Mouse (Mus musculus) CH12.LX (cell line): ENCODE results near the gene Nol4l. TPM values are rescaled to one million over a fixed set of nuclear protein-coding genes. Genes with fewer than 3 reads are reported as not detected.

Experiments
- DNase-seq: peaks from one replicate; pipeline ENCODE4 v3.0.0-alpha.2; 2013; ENCODE audit errors: extremely low read depth
- H3K27ac ChIP-seq: 2 replicates; pipeline ENCODE4 v1.5.1; 2012; ENCODE audit warnings: low read depth, mild to moderate bottlenecking, control low read depth, moderate library complexity; ENCODE audit not compliant: insufficient read depth
- H3K27me3 ChIP-seq: replicated peaks from 2 replicates; pipeline ENCODE3; 2012; ENCODE audit warnings: inconsistent platforms
- H3K36me3 ChIP-seq, 2 experiments: replicated peaks in 1 of 2; 2 replicates each; pipeline versions ENCODE3 to v1.6.1; 2012; ENCODE audit warnings: inconsistent platforms in 1 of 2, low read length in 1 of 2, mild to moderate bottlenecking in 1 of 2, mixed read lengths in 1 of 2, moderate library complexity in 1 of 2; ENCODE audit not compliant: control insufficient read depth in 1 of 2, insufficient read depth in 1 of 2
- H3K4me1 ChIP-seq, 2 experiments: 2 replicates each; pipeline ENCODE4 v1.6.1; 2012; ENCODE audit warnings: inconsistent platforms in 1 of 2, moderate library complexity in 1 of 2; ENCODE audit not compliant: insufficient read depth in 2 of 2, control insufficient read depth in 1 of 2
- H3K4me2 ChIP-seq: 2 replicates; pipeline ENCODE4 v1.6.1; 2012; ENCODE audit warnings: low read depth, mild to moderate bottlenecking, control low read depth; ENCODE audit not compliant: poor library complexity, insufficient read depth, severe bottlenecking
- H3K4me3 ChIP-seq, 3 experiments: fragments of 150-350 bp in 1 of 3; sonication (generic) in 1 of 3; replicated peaks in 1 of 3; 2 replicates each; pipeline versions ENCODE3 to v1.5.1; 2011 to 2012; ENCODE audit warnings: low read depth in 2 of 3, low read length in 2 of 3, mild to moderate bottlenecking in 2 of 3, moderate library complexity in 2 of 3, control low read depth in 1 of 3, improper control_type of control experiment in 1 of 3, inconsistent platforms in 1 of 3, mixed read lengths in 1 of 3; ENCODE audit not compliant: poor library complexity in 1 of 3
- H3K79me2 ChIP-seq: replicated peaks from 2 replicates; pipeline ENCODE4 v1.6.1; 2012; ENCODE audit warnings: mild to moderate bottlenecking, moderate library complexity; ENCODE audit not compliant: control insufficient read depth, poor library complexity, insufficient read depth, severe bottlenecking; ENCODE audit errors: extremely low read depth
- H3K9ac ChIP-seq: 2 replicates; pipeline ENCODE4 v1.6.1; 2012; ENCODE audit warnings: low read depth, mild to moderate bottlenecking, control low read depth, moderate library complexity; ENCODE audit not compliant: insufficient read depth
- H3K9me3 ChIP-seq: replicated peaks from 2 replicates; pipeline ENCODE3; 2012; ENCODE audit warnings: low read length, inconsistent platforms, mixed read lengths
- CHD2 ChIP-seq: IDR thresholded peaks from 2 replicates; pipeline ENCODE4 v1.6.1; 2011; ENCODE audit warnings: low read length, improper control_type of control experiment
- EP300 ChIP-seq: IDR thresholded peaks from 2 replicates; pipeline ENCODE4 v1.6.1; 2011; ENCODE audit warnings: low read length, improper control_type of control experiment
- IRF4 ChIP-seq: IDR thresholded peaks from 2 replicates; pipeline ENCODE4 v1.6.1; 2014; ENCODE audit warnings: low read depth, mild to moderate bottlenecking, inconsistent platforms, low read length, improper control_type of control experiment
- JUN ChIP-seq: IDR thresholded peaks from 2 replicates; pipeline ENCODE4 v1.6.1; 2011; ENCODE audit warnings: low read depth, mild to moderate bottlenecking, low read length, improper control_type of control experiment, moderate library complexity; ENCODE audit not compliant: insufficient read depth
- JUND ChIP-seq: conservative IDR thresholded peaks from 2 replicates; pipeline ENCODE4 v1.6.1; 2011; ENCODE audit warnings: low read depth, low read length, improper control_type of control experiment
- KAT2A ChIP-seq: IDR thresholded peaks from 2 replicates; pipeline ENCODE4 v1.6.1; 2012; ENCODE audit warnings: low read length, improper control_type of control experiment, inconsistent platforms; ENCODE audit not compliant: insufficient replicate concordance
- MAFK ChIP-seq: IDR thresholded peaks from 2 replicates; pipeline ENCODE4 v1.6.1; 2011; ENCODE audit warnings: low read length, improper control_type of control experiment; ENCODE audit not compliant: insufficient replicate concordance
- MEF2A ChIP-seq: IDR thresholded peaks from 2 replicates; pipeline ENCODE4 v1.6.1; 2014; ENCODE audit warnings: low read depth, mild to moderate bottlenecking, inconsistent platforms, low read length, improper control_type of control experiment, borderline replicate concordance
- MXI1 ChIP-seq: IDR thresholded peaks from 2 replicates; pipeline ENCODE4 v1.6.1; 2011; ENCODE audit warnings: mild to moderate bottlenecking, low read depth, low read length, improper control_type of control experiment
- MYC ChIP-seq: IDR thresholded peaks from 2 replicates; pipeline ENCODE4 v1.6.1; 2011; ENCODE audit warnings: low read depth, mild to moderate bottlenecking, improper control_type of control experiment, low read length
- NELFE ChIP-seq: IDR thresholded peaks from 2 replicates; pipeline ENCODE4 v1.6.1; 2011; ENCODE audit warnings: low read depth, low read length, improper control_type of control experiment
- NRF1 ChIP-seq: IDR thresholded peaks from 2 replicates; pipeline ENCODE4 v1.6.1; 2014; ENCODE audit warnings: low read depth, mild to moderate bottlenecking, inconsistent platforms, low read length, improper control_type of control experiment, moderate library complexity
- PAX5 ChIP-seq: IDR thresholded peaks from 2 replicates; pipeline ENCODE4 v1.6.1; 2012; ENCODE audit warnings: low read length, inconsistent platforms, mixed read lengths
- POLR2A ChIP-seq: IDR thresholded peaks from 2 replicates; pipeline ENCODE4 v1.6.1; 2011; ENCODE audit warnings: low read depth, mild to moderate bottlenecking, improper control_type of control experiment, low read length
- POLR2AphosphoS2 ChIP-seq: IDR thresholded peaks from 2 replicates; pipeline ENCODE4 v1.6.1; 2011; ENCODE audit warnings: low read depth, low read length, improper control_type of control experiment
- SIN3A ChIP-seq: IDR thresholded peaks from 2 replicates; pipeline ENCODE4 v1.6.1; 2012; ENCODE audit warnings: low read length, improper control_type of control experiment, inconsistent platforms
- TBP ChIP-seq: conservative IDR thresholded peaks from 2 replicates; pipeline ENCODE4 v1.6.1; 2011; ENCODE audit warnings: low read depth, low read length, improper control_type of control experiment
- UBTF ChIP-seq: IDR thresholded peaks from 2 replicates; pipeline ENCODE4 v1.6.1; 2012; ENCODE audit warnings: low read depth, mild to moderate bottlenecking, inconsistent platforms, low read length, improper control_type of control experiment, moderate library complexity
- USF2 ChIP-seq: conservative IDR thresholded peaks from 2 replicates; pipeline ENCODE4 v1.6.1; 2011; ENCODE audit warnings: low read depth, low read length, improper control_type of control experiment
- ZC3H11A ChIP-seq: IDR thresholded peaks from 2 replicates; pipeline ENCODE4 v1.6.1; 2012; ENCODE audit warnings: low read depth, mild to moderate bottlenecking, inconsistent platforms, low read length, improper control_type of control experiment
- ZKSCAN1 ChIP-seq: IDR thresholded peaks from 2 replicates; pipeline ENCODE4 v1.6.1; 2012; ENCODE audit warnings: low read depth, inconsistent platforms, low read length, improper control_type of control experiment, borderline replicate concordance
- ZMIZ1 ChIP-seq: IDR thresholded peaks from 2 replicates; pipeline ENCODE4 v1.6.1; 2012; ENCODE audit warnings: low read depth, mild to moderate bottlenecking, inconsistent platforms, low read length, improper control_type of control experiment
- ZNF384 ChIP-seq: IDR thresholded peaks from 2 replicates; pipeline ENCODE4 v1.6.1; 2012; ENCODE audit warnings: low read depth, low read length, improper control_type of control experiment, inconsistent platforms
- dilution Hi-C: fragments of 300-500 bp; cut with MboI; formaldehyde crosslinking; loops from 2 replicates; pipeline ENCODE4 v1.14.3; 2020; ENCODE audit warnings: low sequenced_read_pairs; ENCODE audit not compliant: extremely low pct_unique_long_range_greater_than_20kb, extremely low pct_ligation_motif_present
- in situ Hi-C: fragments of 300-500 bp; cut with MboI; formaldehyde crosslinking; loops from 3 replicates; pipeline ENCODE4 v1.14.3; 2019; ENCODE audit warnings: low sequenced_read_pairs, low pct_ligation_motif_present, low pct_unique_long_range_greater_than_20kb, mixed read lengths
- polyA plus RNA-seq: library from polyadenylated mRNA; unstranded; fragments of >175 nt; gene quantifications from 2 replicates; pipeline ENCODE4 v1.2.1, GENCODE M21; 2012; ENCODE audit warnings: low read depth; ENCODE audit not compliant: insufficient read length
- total RNA-seq, 2 experiments: library from RNA; depleted of rRNA; stranded (reverse); fragments of 300-350 nt in 1 of 2; fragments of >200 nt in 1 of 2; gene quantifications; 2 replicates each; pipeline ENCODE4 v1.2.3; 2012 to 2014

The Nol4l gene
- total and polyA plus RNA-seq, 3 experiments: 1.3 to 3.7 (median 3.5) TPM

GRCm38 (mm10) chr2:153548221-153548923 is 18.6 kb upstream of the Nol4l start:
- no peak overlapping the region for H3K4me3 ChIP-seq
- H3K4me1 ChIP-seq: peaks cover 37 to 66% of the 10 kb centered on the region in 2 experiments
- no peak overlapping the region for H3K27ac ChIP-seq
- no peaks in the 10 kb centered on the region for H3K36me3 ChIP-seq
- dilution Hi-C loops (no loop called here), in situ Hi-C loops (no loop called here)
- no peak for DNase-seq
- H3K27me3 ChIP-seq: peaks cover 1% of the 10 kb centered on the region
- no peaks in the 10 kb centered on the region for H3K9me3 ChIP-seq
- no peaks in the 10 kb centered on the region for H3K79me2 ChIP-seq
- H3K4me2 ChIP-seq: no peak overlapping the region
- no peak for TF ChIP-seq MXI1
- TF ChIP-seq TBP: no peak
- no peak for TF ChIP-seq USF2
- TF ChIP-seq ZC3H11A: no peak
- TF ChIP-seq NRF1: no peak
- TF ChIP-seq CHD2: no peak
- H3K9ac ChIP-seq: no peak overlapping the region

GRCm38 (mm10) chr2:153547633-153548032 is 17.9 kb upstream of the Nol4l start:
- H3K36me3 ChIP-seq: no peaks in the 10 kb centered on the region
- peaks cover 44 to 73% of the 10 kb centered on the region in 2 experiments for H3K4me1 ChIP-seq
- H3K27me3 ChIP-seq: peaks cover 1% of the 10 kb centered on the region
- in situ Hi-C loops: no loop called here
- H3K9me3 ChIP-seq: no peaks in the 10 kb centered on the region
- H3K4me3 ChIP-seq: no peak overlapping the region
- no peak for DNase-seq
- TF ChIP-seq MEF2A: no peak
- TF ChIP-seq JUND: no peak
- TF ChIP-seq MAFK: no peak
- no peak for TF ChIP-seq MYC
- TF ChIP-seq NELFE: no peak
- no peak for TF ChIP-seq EP300
- TF ChIP-seq IRF4: no peak
- no peak for TF ChIP-seq ZNF384
- no peak for TF ChIP-seq KAT2A
- no peak for TF ChIP-seq UBTF
- no peak for TF ChIP-seq JUN
- TF ChIP-seq ZMIZ1: no peak
- no peak for TF ChIP-seq ZKSCAN1
- TF ChIP-seq PAX5: no peak
- no peak for TF ChIP-seq SIN3A
- no peak for TF ChIP-seq POLR2AphosphoS2
- no peak for TF ChIP-seq ZC3H11A
- no peak for TF ChIP-seq MXI1
- TF ChIP-seq POLR2A: no peak
- no peak for TF ChIP-seq TBP
- no peak overlapping the region for H3K27ac ChIP-seq
- no peak overlapping the region for H3K9ac ChIP-seq
- no peak overlapping the region for H3K4me2 ChIP-seq
- H3K79me2 ChIP-seq: no peaks in the 10 kb centered on the region
- dilution Hi-C loops: no loop called here
